Mouse (Mus musculus): Measurements from ENCODE around the gene Hoxd1.

- TF ChIP-seq EP300 (IDR thresholded peaks at IDR 0.05; ENCODE audit: low read depth) (no peak), CTCF (IDR thresholded peaks at IDR 0.05; ENCODE audit: low read depth) (no peak)
These were observed 29.0 kb upstream of the Hoxd1 start for GRCm38 (mm10) chr2:74733765-74734164.
